Mouse (Mus musculus) thymus, postnatal 36 days (tissue): ENCODE data around the gene Dguok.

Experiments
- DNase-seq, 2 experiments: peaks; one replicate each; pipeline ENCODE4 v3.0.0; 2022; ENCODE audit warnings: mixed read lengths in 2 of 2

The Dguok gene

GRCm38 (mm10) chr6:83455328-83456130 lies 51.2 kb downstream of the Dguok start:
- DNase-seq, result peak; percentile 75 to 81

- DNase-seq, result no peak
These were observed 53.1 kb downstream of the Dguok start for GRCm38 (mm10) chr6:83453706-83454105.

DNA sequence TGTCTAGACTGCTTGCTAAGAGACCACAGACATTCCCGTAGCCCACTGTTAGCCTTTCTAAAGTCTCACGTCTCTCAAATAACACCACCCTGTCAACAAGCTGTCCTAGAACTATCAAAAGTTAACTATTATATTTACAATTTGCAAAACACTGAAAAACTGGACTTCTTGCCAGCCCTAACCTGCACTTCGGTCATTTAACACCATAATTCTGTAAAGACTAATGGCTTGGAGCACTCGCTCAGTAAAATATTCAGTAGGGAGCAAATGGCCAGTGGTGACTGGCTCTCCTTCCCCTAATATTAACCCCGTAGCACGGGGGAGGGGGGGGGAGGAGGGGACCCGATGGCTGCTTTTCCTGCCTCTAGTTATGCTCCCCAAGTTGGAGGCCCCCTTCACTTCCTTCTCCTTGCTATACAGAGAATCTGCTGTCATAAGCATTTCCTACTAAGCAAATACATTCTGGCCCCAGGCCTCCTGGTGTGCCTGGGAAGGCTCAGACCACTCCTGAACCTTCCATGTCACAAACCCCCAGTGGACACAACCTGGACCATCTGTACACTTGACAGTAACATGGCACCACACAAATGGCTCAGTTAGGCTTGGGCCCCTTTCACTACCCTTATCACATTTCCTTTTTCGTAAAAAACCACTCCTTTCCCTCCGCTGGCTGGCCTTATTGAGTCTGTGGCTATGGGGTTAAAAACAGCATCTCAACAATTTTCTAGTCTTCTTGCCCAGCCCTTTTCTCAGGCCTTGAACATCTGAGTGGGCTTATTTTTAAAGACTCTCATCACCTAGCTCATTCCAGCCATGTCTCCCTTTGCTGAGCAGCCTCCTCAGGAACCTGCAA lies 56.1 kb downstream of the Dguok start:
- DNase-seq, result no peak

DNA sequence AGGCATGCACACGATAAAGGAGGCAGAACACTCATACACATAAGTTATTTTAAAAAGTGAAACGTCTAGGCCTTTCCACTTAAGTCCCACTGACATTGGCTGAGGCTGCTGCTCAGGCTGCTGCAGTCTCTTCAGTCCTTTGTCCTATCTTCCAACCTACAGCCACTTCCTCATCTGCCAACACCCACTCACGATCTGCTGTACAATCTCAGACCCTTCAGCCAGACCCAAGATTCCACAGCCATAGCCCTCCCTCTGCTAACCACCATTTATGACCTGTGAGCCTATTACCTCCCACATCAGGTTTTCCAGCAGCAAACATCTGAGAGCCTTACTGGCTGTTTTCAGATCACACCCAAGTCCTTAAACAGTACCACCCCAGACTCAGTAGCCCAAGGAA lies 57.3 kb downstream of the Dguok start:
- DNase-seq, result no peak

- DNase-seq, result no peak
These were observed 57.9 kb downstream of the Dguok start for GRCm38 (mm10) chr6:83448911-83449310.

- no peak for DNase-seq
These were observed 59.7 kb downstream of the Dguok start for GRCm38 (mm10) chr6:83447031-83447430.

DNA sequence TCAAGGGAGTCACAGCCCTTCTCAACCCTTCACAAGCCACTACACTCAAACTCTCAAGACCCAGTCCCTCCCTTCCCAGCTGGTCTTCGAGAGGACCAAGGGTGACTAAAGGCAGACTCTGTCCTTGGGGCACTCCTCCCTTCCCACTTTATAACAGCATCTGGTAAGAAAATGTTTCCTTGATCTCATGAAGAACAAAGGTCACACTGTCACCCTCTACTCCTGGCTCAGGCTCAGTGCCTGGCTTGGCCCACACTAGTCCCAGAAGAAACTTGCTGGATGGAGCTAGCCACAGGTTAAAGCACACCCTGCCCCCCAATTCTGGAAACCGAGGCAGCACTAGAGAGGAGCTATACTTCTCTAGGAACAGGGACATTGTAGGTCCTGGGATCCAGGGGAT lies 61.0 kb downstream of the Dguok start:
- DNase-seq, result no peak

- DNase-seq, result no peak
These were observed 63.1 kb downstream of the Dguok start for GRCm38 (mm10) chr6:83443441-83444340.

GRCm38 (mm10) chr6:83442639-83443038 lies 64.1 kb downstream of the Dguok start:
- DNase-seq, result no peak

DNA sequence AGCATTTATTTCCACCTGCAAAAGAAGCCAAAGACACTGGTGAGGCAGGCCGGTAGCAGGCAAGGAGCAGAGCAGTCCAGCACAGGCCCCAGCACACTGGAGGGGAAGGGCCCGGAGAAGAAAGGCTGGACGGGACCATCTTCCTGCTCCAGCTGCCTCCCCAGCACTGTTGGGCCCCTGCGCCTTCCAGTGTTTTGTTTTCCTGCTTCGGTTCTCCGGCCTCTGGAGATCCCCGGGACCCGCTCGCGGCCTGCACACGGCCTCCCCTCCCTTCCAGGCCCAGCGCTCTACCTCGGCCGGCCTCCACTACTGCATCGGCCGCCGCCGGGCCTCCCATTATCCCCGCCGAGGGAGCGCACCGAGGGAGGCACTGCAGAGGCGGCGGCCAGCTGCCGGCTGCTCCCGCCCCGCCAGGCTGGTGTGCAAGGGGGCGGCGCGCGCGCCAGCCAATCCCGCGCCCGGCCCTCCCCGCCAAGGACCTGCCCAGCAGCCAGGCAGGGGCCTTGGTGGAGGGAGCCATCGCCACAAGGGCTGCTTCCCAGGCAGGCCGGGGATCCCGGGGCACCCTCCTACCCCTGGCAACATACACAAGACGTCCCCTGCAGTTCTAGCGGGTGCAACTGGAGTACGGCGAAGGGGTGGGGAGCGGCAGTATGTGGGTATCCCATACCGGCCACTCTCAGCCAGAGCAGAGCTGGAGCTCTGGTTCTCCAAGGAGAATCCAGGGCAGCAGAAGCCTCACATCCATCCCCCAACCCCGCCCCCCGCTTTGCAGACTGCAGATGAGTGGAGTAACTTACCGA lies 65.3 kb downstream of the Dguok start:
- peak; percentile 82 to 87 for DNase-seq

- DNase-seq, result peak; percentile 46 to 52
These were observed 66.1 kb downstream of the Dguok start for GRCm38 (mm10) chr6:83440510-83441258.

DNA sequence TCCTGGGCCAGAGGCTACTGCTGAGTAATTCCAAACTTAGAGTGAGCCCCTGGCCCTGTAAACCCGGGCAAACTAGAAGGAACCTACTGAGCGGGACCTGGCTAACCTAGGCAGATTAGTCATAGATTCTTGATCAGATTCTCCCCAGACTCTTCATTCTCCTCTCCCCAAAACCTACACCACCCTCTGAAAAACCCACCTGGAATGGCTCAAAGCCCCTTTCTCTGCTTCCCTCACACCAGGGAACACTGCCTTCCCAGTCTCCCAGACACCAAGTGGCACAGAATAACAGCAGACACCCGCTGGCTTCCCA lies 66.6 kb downstream of the Dguok start:
- no peak for DNase-seq

GRCm38 (mm10) chr6:83439781-83440180 lies 67.0 kb downstream of the Dguok start:
- DNase-seq, result no peak

GRCm38 (mm10) chr6:83439119-83439767 lies 67.5 kb downstream of the Dguok start:
- DNase-seq, result no peak

GRCm38 (mm10) chr6:83438584-83438983 lies 68.2 kb downstream of the Dguok start:
- no peak for DNase-seq

DNA sequence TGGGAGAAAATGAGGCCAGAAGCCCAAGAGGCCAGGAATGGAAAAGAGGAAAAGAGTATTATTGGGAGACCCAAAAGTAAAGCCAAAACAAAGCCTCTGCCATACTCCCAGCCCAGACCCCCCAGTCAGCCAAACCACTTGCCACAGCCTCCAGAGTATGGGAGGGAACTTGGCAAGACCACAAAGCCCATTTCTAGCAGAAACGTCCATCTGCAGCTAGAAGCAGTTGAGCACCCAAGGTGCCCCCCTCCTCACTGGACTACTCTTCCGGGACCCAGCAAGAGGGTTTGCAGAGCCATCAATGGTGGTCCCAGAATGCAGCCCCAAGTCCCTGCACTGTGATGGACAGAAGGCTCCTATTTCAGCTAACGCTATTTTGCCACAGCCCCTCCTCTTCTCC lies 69.0 kb downstream of the Dguok start:
- DNase-seq, result no peak

- no peak for DNase-seq
These were observed 69.5 kb downstream of the Dguok start for GRCm38 (mm10) chr6:83437225-83437624.

DNA sequence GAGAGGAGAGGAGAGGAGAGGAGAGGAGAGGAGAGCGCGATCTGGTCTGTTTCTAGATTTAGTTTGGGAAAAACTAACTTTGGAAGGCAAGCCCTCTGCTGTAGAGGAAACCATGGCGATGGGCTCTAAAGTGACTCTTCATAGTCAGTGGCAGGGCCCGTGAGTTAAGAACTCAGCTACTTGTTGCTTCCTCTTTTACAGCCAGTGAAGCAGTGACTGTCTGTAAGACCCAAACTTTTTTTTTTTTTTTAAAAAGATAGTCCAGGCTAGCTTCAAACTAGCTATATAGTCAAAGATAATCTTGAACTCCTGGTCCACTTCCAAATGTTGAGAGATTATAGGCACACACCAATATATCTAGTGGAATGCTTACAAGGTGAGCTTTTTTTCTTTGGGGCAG lies 70.2 kb downstream of the Dguok start:
- DNase-seq, result no peak

DNA sequence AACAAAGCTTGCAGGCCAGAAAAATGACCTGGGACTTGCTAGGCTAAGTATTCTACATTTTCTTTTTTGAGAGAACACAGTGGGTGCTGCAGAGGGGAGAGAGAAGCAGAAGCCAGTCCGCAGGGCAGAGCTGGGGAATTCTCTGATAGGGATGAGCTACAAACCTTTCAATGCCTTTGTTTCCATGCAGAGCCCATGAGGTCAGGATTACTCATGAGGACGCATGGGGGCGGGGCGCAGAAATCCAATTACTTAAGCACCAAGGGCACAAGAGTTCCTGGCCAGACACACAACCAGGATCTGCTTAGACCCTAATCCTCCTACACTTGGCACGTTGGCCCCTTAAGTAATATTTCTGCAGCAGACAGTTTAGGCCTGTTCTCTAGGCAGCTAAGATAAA lies 71.6 kb downstream of the Dguok start:
- no peak for DNase-seq

DNA sequence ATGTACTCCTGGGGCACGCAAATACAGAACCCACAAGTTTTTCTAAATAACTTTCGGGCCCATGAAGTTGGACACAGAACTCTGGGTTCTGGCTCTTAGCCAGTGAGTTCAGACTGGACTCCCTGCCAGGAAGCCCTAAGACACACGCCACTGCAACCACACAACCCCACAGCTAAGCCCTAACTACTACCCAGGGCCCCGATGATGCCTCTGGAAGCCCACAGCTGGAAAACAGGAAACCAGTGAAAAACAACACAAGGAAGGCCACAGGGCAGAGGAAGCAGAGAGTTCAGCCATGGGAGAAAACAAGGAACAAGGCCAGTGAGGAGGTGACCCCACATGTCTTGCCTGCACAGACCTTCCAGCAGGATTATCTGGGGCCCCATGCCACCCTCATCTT lies 73.2 kb downstream of the Dguok start:
- no peak for DNase-seq

DNA sequence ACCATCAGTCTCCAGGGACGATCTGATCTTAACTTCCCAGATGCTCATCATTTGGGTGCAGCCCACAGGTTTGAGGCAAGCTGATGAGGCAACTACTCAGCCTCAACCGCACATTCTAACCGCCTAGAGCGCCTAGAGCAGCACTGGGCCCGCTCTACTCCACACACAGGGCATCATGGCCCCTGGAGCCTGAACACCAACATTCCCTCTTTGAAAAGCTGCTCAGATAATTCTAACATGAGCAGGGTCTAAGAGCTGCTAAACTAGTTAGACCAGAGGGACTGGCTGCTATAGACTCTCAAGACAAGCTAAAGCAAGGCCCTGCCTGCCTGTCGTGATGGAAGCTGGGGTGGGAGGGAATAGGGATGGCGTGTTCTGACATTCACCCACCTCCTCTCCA lies 73.8 kb downstream of the Dguok start:
- no peak for DNase-seq
